Mouse (Mus musculus): ENCODE measurements at regions not wholly inside any gene's neighbourhood (a gene's known extent, or its start where the extent isn't known, plus 50 kb on each side); places are given as distances from the start of the nearest gene placed in this dataset.

DNA sequence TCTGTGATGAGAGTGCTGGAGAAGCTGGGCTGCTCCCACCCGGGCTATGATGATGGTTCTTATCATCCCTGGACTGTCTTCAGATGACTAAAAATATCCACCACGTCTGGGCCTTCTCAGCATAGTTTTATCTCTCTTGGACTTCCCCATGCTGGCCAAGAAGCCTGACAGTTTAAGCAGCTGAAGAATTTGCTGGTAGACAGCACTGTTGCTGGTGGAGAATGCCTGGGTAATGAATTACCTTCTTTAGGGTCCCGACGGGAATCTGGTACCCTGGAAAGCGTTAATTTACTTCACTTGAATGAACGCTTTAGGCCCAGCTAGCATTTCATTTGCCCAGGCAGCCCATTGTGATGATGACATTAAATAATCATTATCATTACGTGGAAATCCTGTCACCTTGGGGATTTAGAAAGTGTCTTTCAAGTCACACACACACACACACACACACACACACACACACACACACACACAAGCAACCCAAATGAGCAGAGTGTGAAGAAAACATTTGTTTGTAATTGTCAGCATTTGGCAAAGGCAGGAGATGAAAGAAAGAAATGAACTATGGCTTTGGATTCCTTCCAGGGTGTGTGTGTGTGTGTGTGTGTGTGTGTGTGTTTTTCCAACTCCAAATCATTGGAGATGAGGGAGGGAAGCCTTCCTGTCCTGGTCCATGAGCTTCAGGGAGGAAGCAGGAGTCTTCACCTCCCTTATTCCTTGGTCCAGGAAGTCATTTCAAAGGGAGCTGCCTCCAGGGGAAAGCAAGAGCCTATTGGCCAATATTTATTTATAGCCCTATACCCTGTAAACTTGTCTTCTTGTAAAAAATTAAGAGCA, 117.3 kb upstream of the Slc30a5 start:
- no peak; the same call in 1 of the 2 replicates for ATAC-seq
- Histone ChIP-seq H3K9ac (ENCODE audit: low read depth, low read length) (no peak overlapping the region), H3K4me3 (ENCODE audit: low read length) (no peak overlapping the region), H3K9me3 (ENCODE audit: control insufficient read depth, low read length) (no peaks in the 10 kb centered on the region), H3K4me2 (ENCODE audit: low read depth, low read length) (no peak overlapping the region), H3K4me1 (ENCODE audit: control insufficient read depth, insufficient read depth, low read length) (no peaks in the 10 kb centered on the region; the same call in 1 of the 2 replicates), H3K27ac (ENCODE audit: low read length) (no peak overlapping the region), H3K36me3 (ENCODE audit: control insufficient read depth, insufficient read depth, low read length) (no peaks in the 10 kb centered on the region), H3K27me3 (replicated peaks; ENCODE audit: control insufficient read depth, insufficient read depth, low read length) (no peaks in the 10 kb centered on the region)
- WGBS = 41% methylated on average over 7 of the region's 7 CpGs

DNA sequence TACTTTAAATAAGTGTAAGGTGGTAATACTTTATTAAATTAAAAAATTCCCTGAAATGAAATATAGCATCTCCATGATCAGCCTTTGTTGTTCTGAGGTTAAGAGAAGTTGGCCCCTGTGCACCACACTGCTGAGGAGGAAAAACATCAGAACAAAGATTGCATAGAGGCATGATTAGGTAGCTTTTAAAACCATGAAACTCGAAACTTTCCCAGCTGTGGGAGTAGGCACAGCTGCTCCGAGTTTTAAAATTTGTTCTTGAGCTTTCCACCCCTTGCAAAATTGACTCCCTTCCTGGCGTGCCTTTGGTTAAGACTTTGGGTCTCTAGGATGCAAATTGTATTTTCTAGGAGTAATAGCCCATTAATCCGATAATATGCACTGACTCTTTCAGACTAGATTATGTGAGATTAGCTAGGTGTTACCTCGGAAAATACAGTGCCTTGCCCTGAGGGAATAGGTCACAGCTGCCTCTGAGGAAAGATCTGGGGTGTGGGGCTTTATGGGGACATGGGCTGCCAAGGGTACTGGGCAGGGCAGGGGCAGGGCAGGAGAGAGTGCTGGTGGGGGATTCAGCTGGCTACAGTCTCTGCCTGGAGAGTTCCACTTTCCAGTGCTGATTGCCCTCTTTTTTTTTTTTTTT, 110.1 kb upstream of the Slc30a5 start:
- Histone ChIP-seq H3K27me3 (replicated peaks; ENCODE audit: control insufficient read depth, insufficient read depth, low read length) (no peaks in the 10 kb centered on the region), H3K9ac (ENCODE audit: low read depth, low read length) (no peak overlapping the region), H3K4me1 (ENCODE audit: control insufficient read depth, insufficient read depth, low read length) (no peaks in the 10 kb centered on the region), H3K9me3 (ENCODE audit: control insufficient read depth, low read length) (no peaks in the 10 kb centered on the region), H3K4me3 (ENCODE audit: low read length) (no peak overlapping the region), H3K36me3 (ENCODE audit: control insufficient read depth, insufficient read depth, low read length) (no peaks in the 10 kb centered on the region), H3K4me2 (ENCODE audit: low read depth, low read length) (no peak overlapping the region), H3K27ac (ENCODE audit: low read length) (no peak overlapping the region)
- WGBS = 62% methylated on average over 5 of the region's 5 CpGs
- ATAC-seq = no peak

DNA sequence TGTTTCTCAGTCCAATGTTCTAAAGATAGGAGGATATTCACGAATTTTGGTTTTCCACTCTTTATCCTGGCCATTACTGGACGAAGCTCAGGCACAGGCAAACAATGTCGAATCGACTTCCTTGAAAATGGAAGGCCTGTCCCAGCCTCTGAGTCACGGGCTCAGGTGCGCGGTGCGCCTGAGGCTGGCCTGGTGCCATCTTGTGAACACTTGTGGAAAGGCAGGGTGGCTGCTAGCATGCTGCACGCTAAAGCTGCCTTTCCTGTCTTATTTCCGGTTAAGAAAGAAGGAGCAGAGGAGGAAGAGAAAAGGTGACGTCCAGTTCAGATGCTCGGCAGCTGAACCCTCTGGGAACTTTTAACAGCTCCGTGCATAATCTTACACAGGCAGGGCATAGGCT, 107.6 kb upstream of the Slc30a5 start:
- Histone ChIP-seq H3K4me2 (ENCODE audit: low read depth, low read length) (no peak overlapping the region), H3K9me3 (ENCODE audit: control insufficient read depth, low read length) (no peaks in the 10 kb centered on the region), H3K4me1 (ENCODE audit: control insufficient read depth, insufficient read depth, low read length) (no peaks in the 10 kb centered on the region), H3K27me3 (replicated peaks; ENCODE audit: control insufficient read depth, insufficient read depth, low read length) (no peaks in the 10 kb centered on the region), H3K36me3 (ENCODE audit: control insufficient read depth, insufficient read depth, low read length) (no peaks in the 10 kb centered on the region), H3K27ac (ENCODE audit: low read length) (no peak overlapping the region), H3K9ac (ENCODE audit: low read depth, low read length) (no peak overlapping the region), H3K4me3 (ENCODE audit: low read length) (no peak overlapping the region)
- no peak for ATAC-seq
- WGBS = 78% methylated on average over 13 of the region's 13 CpGs

DNA sequence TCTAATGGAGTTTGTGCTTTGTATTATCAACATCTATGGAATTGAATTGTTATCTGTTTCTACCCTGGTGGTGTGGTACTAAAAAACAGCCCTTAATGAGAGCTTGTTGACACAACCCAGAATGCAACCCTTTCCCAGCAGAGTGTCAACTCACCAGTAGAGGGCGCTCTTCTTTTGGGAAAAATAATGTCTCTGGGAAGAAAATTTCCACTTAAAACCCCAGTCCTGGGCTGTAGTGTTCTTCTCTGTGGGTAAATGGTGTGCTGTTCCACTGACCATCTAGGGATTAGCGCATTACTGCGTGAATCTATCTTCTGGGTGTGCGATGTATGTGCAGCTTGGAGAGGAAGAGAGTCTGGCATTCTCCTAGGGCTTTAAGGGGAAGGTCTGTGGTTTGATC, 106.5 kb upstream of the Slc30a5 start:
- no peak for ATAC-seq
- Histone ChIP-seq H3K9ac (ENCODE audit: low read depth, low read length) (no peak overlapping the region), H3K4me3 (ENCODE audit: low read length) (no peak overlapping the region), H3K27ac (ENCODE audit: low read length) (no peak overlapping the region), H3K4me1 (ENCODE audit: control insufficient read depth, insufficient read depth, low read length) (no peaks in the 10 kb centered on the region), H3K9me3 (ENCODE audit: control insufficient read depth, low read length) (no peaks in the 10 kb centered on the region), H3K27me3 (replicated peaks; ENCODE audit: control insufficient read depth, insufficient read depth, low read length) (no peaks in the 10 kb centered on the region), H3K36me3 (ENCODE audit: control insufficient read depth, insufficient read depth, low read length) (no peaks in the 10 kb centered on the region), H3K4me2 (ENCODE audit: low read depth, low read length) (no peak overlapping the region)
- 51% methylated on average over 4 of the region's 4 CpGs for WGBS

DNA sequence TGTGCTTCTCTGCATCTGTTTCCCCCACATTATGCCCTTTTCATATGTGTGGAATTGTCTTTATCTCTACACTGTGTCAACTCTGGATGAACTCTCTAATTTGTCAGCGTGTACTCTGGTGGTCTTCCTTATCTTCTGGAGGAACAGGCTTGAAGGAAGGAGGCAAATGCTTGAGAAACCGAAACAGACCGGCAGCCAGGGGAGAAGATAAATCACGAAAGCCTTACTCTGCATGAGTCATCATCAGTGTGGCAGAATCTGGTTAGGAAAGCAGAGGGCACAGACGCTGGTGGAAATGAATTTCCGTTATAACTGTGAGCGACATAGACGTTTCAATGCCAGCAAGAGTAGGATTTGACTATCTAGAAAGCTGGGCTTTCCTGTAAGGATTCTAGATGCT, 100.0 kb upstream of the Slc30a5 start:
- 72% methylated on average over 8 of the region's 8 CpGs for WGBS

DNA sequence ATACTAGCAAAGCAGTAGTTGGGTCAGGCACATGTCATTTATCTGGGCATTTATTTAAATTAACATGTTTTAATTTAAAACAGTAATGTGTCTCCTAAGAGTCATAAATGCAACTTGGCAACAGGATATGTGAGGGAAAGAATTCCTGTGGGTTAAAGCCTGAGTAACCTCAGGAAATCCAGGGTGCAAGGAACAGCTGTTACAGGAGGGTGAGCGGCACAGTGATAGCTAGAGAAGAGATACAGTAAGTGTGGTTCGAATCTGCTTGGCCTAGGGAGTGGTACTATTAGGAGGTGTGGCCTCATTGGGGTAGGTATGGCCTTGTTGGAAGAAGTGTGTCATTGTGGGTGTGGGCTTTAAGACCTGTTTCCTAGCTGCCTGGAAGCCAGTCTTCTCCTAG, 66.3 kb upstream of the Slc30a5 start:
- no peaks in the 10 kb centered on the region for H3K36me3 ChIP-seq (ENCODE audit: control insufficient read depth, insufficient read depth, low read length)
- H3K9ac ChIP-seq (ENCODE audit: low read depth, low read length) = no peak overlapping the region
- no peak overlapping the region for H3K4me2 ChIP-seq (ENCODE audit: low read depth, low read length)
- no peaks in the 10 kb centered on the region for H3K4me1 ChIP-seq (ENCODE audit: control insufficient read depth, insufficient read depth, low read length)
- no peak for ATAC-seq
- WGBS = 81% methylated on average over 2 of the region's 2 CpGs
- H3K4me3 ChIP-seq (ENCODE audit: low read length) = no peak overlapping the region
- no peaks in the 10 kb centered on the region for H3K9me3 ChIP-seq (ENCODE audit: control insufficient read depth, low read length)
- H3K27ac ChIP-seq (ENCODE audit: low read length) = no peak overlapping the region
- no peaks in the 10 kb centered on the region for H3K27me3 ChIP-seq (replicated peaks; ENCODE audit: control insufficient read depth, insufficient read depth, low read length)

More for the DNA sequence above, 100.0 kb upstream of the Slc30a5 start:
- H3K9ac ChIP-seq (ENCODE audit: low read depth, low read length) = no peak overlapping the region
- no peaks in the 10 kb centered on the region for H3K36me3 ChIP-seq (ENCODE audit: control insufficient read depth, insufficient read depth, low read length)
- no peak overlapping the region for H3K4me3 ChIP-seq (ENCODE audit: low read length)
- H3K27me3 ChIP-seq (replicated peaks; ENCODE audit: control insufficient read depth, insufficient read depth, low read length) = no peaks in the 10 kb centered on the region
- H3K4me1 ChIP-seq (ENCODE audit: control insufficient read depth, insufficient read depth, low read length) = no peaks in the 10 kb centered on the region
- H3K27ac ChIP-seq (ENCODE audit: low read length) = no peak overlapping the region
- H3K4me2 ChIP-seq (ENCODE audit: low read depth, low read length) = no peak overlapping the region
- no peak for ATAC-seq
- no peaks in the 10 kb centered on the region for H3K9me3 ChIP-seq (ENCODE audit: control insufficient read depth, low read length)

DNA sequence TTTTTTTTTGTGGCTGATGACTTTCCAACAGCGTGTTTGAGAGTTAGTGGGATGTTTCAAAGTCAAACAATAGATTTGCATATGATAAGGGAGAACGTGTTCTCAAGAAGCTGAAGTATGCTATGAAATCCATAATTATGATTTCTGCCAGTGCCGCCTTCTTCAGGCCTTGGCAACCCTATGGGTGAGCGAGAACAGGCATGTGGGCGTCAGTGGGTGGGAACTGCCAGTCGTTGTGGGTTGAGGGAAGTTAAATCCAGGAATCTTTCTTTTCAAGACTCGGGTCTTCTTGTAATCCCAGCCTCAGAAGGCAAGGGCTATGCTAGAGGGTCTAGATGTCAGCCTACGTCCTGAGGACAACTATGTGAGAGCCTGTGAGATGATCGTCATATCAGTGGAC, 60.6 kb upstream of the Slc30a5 start:
- WGBS = 92% methylated on average over 9 of the region's 9 CpGs

DNA sequence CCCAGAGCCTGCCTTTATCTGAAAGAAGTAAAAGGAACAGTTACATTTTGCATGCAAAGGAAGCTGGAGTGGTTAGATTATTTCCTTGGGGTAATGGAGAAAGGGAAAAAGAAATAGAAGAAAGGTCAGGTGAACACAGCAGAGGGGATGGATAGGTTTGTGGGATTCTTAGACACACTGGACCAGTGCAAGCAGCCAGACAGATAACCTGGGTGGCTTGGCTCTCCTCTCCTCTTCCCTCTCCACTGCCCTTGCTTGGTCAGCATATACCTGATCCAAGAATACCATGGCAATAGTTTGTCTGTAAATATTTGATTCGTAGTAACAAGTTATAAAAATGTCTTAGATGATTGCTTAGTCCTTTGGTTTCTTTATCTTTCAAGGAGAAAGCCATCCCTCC, 59.9 kb upstream of the Slc30a5 start:
- H3K4me2 ChIP-seq (ENCODE audit: low read depth, low read length) = no peak overlapping the region
- WGBS = 48% methylated on average over 1 of the region's 1 CpGs
- no peak overlapping the region for H3K4me3 ChIP-seq (ENCODE audit: low read length)
- H3K4me1 ChIP-seq (ENCODE audit: control insufficient read depth, insufficient read depth, low read length) = no peaks in the 10 kb centered on the region
- ATAC-seq = no peak
- no peak overlapping the region for H3K9ac ChIP-seq (ENCODE audit: low read depth, low read length)
- H3K36me3 ChIP-seq (ENCODE audit: control insufficient read depth, insufficient read depth, low read length) = no peaks in the 10 kb centered on the region
- no peak overlapping the region for H3K27ac ChIP-seq (ENCODE audit: low read length)
- no peaks in the 10 kb centered on the region for H3K27me3 ChIP-seq (replicated peaks; ENCODE audit: control insufficient read depth, insufficient read depth, low read length)
- H3K9me3 ChIP-seq (ENCODE audit: control insufficient read depth, low read length) = no peaks in the 10 kb centered on the region

More for the DNA sequence above, 60.6 kb upstream of the Slc30a5 start:
- no peaks in the 10 kb centered on the region for H3K36me3 ChIP-seq (ENCODE audit: control insufficient read depth, insufficient read depth, low read length)
- no peak overlapping the region for H3K4me2 ChIP-seq (ENCODE audit: low read depth, low read length)
- H3K4me3 ChIP-seq (ENCODE audit: low read length) = no peak overlapping the region
- H3K9ac ChIP-seq (ENCODE audit: low read depth, low read length) = no peak overlapping the region
- no peak for ATAC-seq
- no peaks in the 10 kb centered on the region for H3K27me3 ChIP-seq (replicated peaks; ENCODE audit: control insufficient read depth, insufficient read depth, low read length)
- no peaks in the 10 kb centered on the region for H3K4me1 ChIP-seq (ENCODE audit: control insufficient read depth, insufficient read depth, low read length)
- no peak overlapping the region for H3K27ac ChIP-seq (ENCODE audit: low read length)
- H3K9me3 ChIP-seq (ENCODE audit: control insufficient read depth, low read length) = no peaks in the 10 kb centered on the region

DNA sequence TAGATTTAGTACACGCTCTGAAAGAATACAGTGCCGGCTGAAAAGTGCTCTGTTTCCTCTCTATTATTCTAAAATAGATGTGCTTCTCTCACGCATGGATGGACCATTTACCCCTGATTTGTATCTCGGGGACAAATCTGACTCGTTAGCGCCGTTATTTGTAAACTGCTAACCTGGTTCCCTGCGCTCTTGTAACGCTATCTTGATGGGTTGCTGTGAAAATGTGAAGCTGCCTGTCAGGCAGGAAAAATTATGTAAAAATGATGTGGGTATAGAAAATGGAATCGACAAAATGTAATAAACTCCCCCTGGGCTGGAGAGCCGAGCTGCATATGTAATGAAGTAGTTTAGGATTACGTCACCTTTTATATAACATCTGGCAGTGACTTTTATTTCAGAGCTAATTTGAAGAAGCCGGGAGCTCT, 59.4 kb upstream of the Slc30a5 start:
- no peak overlapping the region for H3K4me2 ChIP-seq (ENCODE audit: low read depth, low read length)

More for the DNA sequence above, 59.4 kb upstream of the Slc30a5 start:
- WGBS = 58% methylated on average over 13 of the region's 13 CpGs
- no peaks in the 10 kb centered on the region for H3K36me3 ChIP-seq (ENCODE audit: control insufficient read depth, insufficient read depth, low read length)
- no peaks in the 10 kb centered on the region for H3K27me3 ChIP-seq (replicated peaks; ENCODE audit: control insufficient read depth, insufficient read depth, low read length)
- no peak overlapping the region for H3K4me3 ChIP-seq (ENCODE audit: low read length)
- no peak for ATAC-seq
- no peak overlapping the region for H3K9ac ChIP-seq (ENCODE audit: low read depth, low read length)
- H3K27ac ChIP-seq (ENCODE audit: low read length) = no peak overlapping the region
- no peaks in the 10 kb centered on the region for H3K4me1 ChIP-seq (ENCODE audit: control insufficient read depth, insufficient read depth, low read length)
- no peaks in the 10 kb centered on the region for H3K9me3 ChIP-seq (ENCODE audit: control insufficient read depth, low read length)

All from intestine, embryonic 16.5 days (tissue).